Mouse (Mus musculus) thymus, adult 2 months (tissue): ENCODE measurements around the gene Brsk2.

Source experiments
- CTCF ChIP-seq: fragments of 200-500 bp; IDR thresholded peaks from 2 replicates; pipeline ENCODE4 v1.5.1; 2012; ENCODE audit warnings: mild to moderate bottlenecking, control low read depth, low read length, moderate library complexity, borderline replicate concordance; ENCODE audit not compliant: control insufficient read depth, poor library complexity, insufficient read depth; ENCODE audit errors: extremely low read depth
- POLR2A ChIP-seq: fragments of 200-500 bp; IDR thresholded peaks from 2 replicates; pipeline ENCODE4 v1.6.1; 2012; ENCODE audit warnings: mild to moderate bottlenecking, low read length, control low read depth, moderate library complexity; ENCODE audit not compliant: control insufficient read depth, poor library complexity, insufficient read depth; ENCODE audit errors: extremely low read depth

DNA sequence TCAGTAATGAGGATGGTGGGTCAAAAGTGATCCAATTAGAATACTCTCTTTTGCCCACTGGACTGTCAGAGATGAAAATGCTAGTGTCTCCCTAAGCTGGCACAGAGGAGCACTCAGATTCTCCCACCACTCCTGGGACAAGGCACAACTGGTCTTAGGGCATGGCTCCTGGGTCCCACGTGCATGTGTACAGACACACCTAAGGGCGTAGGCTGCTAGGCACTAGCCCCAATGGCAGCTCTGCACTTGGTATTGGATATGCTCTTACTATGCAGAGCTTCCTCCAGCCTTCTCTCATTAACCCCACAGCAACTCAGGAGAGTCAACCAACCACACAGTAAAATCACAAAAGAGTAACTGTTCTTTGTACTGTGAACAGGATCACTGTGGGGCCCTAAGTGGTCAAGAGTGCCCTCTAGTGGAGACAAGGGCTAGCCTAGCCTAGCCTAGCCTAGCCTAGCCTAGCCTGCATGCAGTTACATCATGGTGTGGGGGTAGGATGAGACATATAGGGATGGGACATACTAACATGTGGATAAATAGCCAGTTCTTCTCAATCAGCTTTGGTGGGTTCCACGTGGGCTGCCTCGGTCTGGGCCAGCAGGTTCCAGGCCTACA lies 88.1 kb downstream of the Brsk2 start:
- TF ChIP-seq POLR2A: no peak
- TF ChIP-seq CTCF: no peak
